Mouse (Mus musculus): ENCODE data around the gene Prcd. TPM values are rescaled to one million over a fixed set of nuclear protein-coding genes. Genes with fewer than 3 reads are reported as not detected.
"Not testable (repeated sequence)": the region's sequence is repeated elsewhere in the genome, so short reads cannot be mapped to it uniquely, and the experiment has no call there.

Gene Prcd
- polyA plus RNA-seq, 1 experiment, result not detected

DNA sequence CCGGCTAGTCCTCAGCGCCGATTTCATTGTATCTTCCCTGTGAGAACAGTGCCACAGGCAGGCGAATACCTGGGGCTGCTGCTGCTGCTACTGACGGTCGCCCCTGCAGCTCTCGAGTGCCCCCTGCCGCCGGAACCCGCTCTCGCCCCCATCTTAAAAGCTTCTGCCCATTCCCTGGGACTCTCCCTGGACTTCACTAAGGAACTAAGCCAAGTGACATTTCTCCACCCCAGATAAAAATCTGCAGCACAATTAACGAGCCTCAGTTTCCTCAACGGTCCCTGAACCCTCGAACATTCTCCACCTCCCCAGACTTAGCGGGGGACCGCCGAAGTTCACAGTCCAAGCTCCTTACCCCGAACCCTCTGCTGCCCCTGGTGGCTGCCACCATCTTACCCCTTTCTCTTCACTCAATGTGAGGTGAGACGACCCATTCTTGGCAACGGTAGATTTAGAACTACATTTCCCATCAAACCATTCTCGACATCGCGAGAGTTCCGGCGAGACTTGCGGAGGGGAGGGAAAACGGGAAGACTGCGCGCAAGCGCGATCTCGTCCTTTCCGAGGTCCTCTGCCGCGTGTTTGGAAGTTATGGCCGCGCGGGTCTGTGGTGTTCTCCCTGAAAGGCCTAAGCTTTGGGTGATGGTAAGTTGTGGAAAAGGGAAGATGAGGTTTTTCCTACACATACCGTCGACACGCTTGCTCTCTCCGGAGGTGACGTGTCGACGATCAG lies 17.9 kb downstream of the Prcd start:
- TF ChIP-seq CTCF (IDR thresholded peaks at IDR 0.05; ENCODE audit: control insufficient read depth, insufficient read depth, low read length), result peak; percentile 70
- peak; percentile 75; the same call in 1 of the 2 replicates for TF ChIP-seq POLR2A (IDR thresholded peaks at IDR 0.05; ENCODE audit: borderline replicate concordance, control insufficient read depth, low read depth, low read length)
- WGBS, result under 1% methylated on average over 45 of the region's 45 CpGs
- Histone ChIP-seq H3K4me1 (ENCODE audit: control insufficient read depth, insufficient read depth, low read length) (peaks cover 2% of the 10 kb centered on the region; the same call in 1 of the 2 replicates), H3K27ac (ENCODE audit: control insufficient read depth, insufficient read depth, low read depth, low read length, poor library complexity) (peak overlapping the region; percentile 27; the same call in 1 of the 2 replicates), H3K4me3 (replicated peaks; ENCODE audit: control insufficient read depth, low read depth, low read length) (peak overlapping the region; percentile 86)

DNA sequence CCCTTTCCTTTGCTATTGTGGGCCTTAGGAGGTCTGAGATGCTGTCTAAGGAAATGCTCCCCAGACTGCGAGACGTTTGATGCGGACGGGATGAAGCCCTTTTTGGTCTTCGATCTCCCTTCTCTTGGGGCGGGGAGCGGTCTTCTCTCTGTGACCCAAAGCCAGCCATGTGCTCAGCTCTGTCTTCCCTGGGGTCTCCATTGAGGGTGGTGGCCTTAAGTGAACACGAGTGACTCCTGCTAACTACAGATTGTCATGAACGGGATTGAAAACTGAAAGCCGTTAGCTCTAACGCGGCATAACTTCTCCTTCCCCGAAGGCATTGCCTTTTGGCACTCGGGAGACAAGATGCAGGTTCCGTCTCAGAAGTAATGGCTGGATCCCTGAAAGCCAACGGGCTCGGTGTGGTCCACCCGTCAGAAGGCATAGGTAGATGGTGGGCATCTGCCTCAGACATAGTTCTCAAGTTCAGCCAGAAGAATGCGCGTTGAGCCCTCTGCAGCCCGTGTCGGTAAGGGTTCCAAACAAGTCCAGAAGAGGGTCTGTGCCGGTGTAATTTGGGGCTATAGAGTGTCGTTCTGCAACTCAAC lies 18.6 kb downstream of the Prcd start:
- peak overlapping the region; percentile 27; the same call in 1 of the 2 replicates for H3K27ac ChIP-seq (ENCODE audit: control insufficient read depth, insufficient read depth, low read depth, low read length, poor library complexity)
- H3K4me1 ChIP-seq (ENCODE audit: control insufficient read depth, insufficient read depth, low read length), result peaks cover 2% of the 10 kb centered on the region; the same call in 1 of the 2 replicates
- under 1% methylated on average over 24 of the region's 24 CpGs for WGBS
- peak overlapping the region; percentile 86 for H3K4me3 ChIP-seq (replicated peaks; ENCODE audit: control insufficient read depth, low read depth, low read length)
- TF ChIP-seq POLR2A (IDR thresholded peaks at IDR 0.05; ENCODE audit: borderline replicate concordance, control insufficient read depth, low read depth, low read length) (no peak), CTCF (IDR thresholded peaks at IDR 0.05; ENCODE audit: control insufficient read depth, insufficient read depth, low read length) (no peak)

DNA sequence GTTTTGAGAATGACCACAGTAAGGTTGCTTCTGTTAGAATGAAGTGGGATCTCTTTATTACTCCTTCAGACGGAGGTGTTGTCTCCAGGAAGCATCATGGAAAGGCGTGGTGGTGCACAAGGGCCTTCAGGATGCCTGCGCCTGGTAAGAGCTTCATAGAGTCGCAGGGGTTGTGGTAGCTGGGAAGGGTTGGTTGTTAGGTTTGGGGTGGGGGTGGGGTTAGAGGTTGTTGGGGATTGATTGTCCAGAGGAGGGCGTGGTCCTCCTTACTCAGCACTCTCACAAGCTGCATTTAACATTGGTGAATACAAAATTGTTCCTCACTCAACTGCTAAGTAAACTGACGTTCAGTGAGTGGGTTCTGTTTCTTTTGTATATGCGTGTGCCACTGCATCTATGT lies 19.3 kb downstream of the Prcd start:
- Histone ChIP-seq H3K4me1 (ENCODE audit: control insufficient read depth, insufficient read depth, low read length) (peaks cover 2% of the 10 kb centered on the region; the same call in 1 of the 2 replicates), H3K4me3 (replicated peaks; ENCODE audit: control insufficient read depth, low read depth, low read length) (peak overlapping the region; percentile 12), H3K27ac (ENCODE audit: control insufficient read depth, insufficient read depth, low read depth, low read length, poor library complexity) (no peak overlapping the region)
- 16% methylated on average over 7 of the region's 7 CpGs for WGBS
- no peak for TF ChIP-seq POLR2A (IDR thresholded peaks at IDR 0.05; ENCODE audit: borderline replicate concordance, control insufficient read depth, low read depth, low read length)
- no peak for TF ChIP-seq CTCF (IDR thresholded peaks at IDR 0.05; ENCODE audit: control insufficient read depth, insufficient read depth, low read length)

DNA sequence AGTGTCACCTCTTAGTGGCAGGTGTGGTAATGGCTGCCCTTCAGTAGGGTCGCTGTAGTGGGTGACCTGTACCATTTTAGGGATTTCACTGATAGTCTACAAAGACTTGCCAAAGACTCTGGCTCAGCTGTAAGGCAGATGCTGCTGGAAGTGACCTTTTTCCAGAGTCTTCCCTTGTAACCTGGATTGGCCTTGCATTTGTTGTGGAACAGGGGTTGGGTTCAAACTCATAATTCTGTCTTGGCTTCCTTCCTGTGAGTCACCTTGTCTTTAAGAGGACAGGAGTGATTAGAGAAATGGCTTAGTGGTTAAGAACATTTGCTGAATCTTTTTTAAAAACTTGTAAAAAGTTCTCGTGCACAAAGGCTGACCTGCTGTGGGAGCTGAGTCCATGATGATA lies 20.1 kb downstream of the Prcd start:
- H3K27ac ChIP-seq (ENCODE audit: control insufficient read depth, insufficient read depth, low read depth, low read length, poor library complexity), result no peak overlapping the region
- 74% methylated on average over 2 of the region's 2 CpGs for WGBS

DNA sequence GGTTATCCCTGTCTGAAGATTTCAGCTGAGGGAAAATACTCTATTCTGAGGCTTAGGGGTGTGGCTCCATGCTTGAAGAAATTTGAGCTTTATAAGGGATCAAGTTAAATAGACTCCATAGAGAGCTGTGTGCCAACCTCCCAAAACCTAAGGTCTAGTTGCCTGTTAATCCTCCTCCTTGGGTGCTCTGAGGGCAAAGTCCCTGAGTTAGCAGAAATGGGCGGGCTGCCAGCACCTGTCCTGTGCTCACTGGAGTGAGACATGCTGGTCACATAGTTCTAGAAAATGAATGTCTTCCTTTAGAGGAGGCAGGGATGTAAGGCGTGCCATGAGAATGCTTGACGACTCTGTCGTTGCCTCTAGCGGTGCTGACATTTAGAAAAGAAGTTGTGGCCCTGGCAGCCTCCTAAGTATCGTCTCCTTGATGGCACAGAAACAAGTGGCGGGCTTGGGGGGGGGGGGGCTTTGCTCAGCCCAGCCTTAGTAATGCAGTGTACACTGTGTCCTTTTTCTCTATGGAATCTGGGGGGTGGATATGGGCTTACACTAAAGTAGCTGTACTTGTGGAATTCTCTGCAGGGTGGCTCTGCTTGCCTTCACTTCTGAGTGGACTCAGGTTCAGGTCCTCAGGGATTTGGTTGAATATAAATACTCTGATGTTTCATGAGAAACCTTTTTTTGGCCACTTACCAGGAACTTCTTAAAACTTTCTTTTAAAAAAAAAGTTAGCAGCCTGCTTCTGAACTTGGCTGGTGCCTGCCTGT lies 21.5 kb downstream of the Prcd start:
- 81% methylated on average over 7 of the region's 7 CpGs for WGBS
- TF ChIP-seq POLR2A (IDR thresholded peaks at IDR 0.05; ENCODE audit: borderline replicate concordance, control insufficient read depth, low read depth, low read length) (no peak), CTCF (IDR thresholded peaks at IDR 0.05; ENCODE audit: control insufficient read depth, insufficient read depth, low read length) (no peak)
- Histone ChIP-seq H3K4me3 (replicated peaks; ENCODE audit: control insufficient read depth, low read depth, low read length) (no peak overlapping the region), H3K4me1 (ENCODE audit: control insufficient read depth, insufficient read depth, low read length) (peaks cover 2% of the 10 kb centered on the region; the same call in 1 of the 2 replicates), H3K27ac (ENCODE audit: control insufficient read depth, insufficient read depth, low read depth, low read length, poor library complexity) (no peak overlapping the region)

More for the DNA sequence above, 20.1 kb downstream of the Prcd start:
- TF ChIP-seq CTCF (IDR thresholded peaks at IDR 0.05; ENCODE audit: control insufficient read depth, insufficient read depth, low read length) (no peak), POLR2A (IDR thresholded peaks at IDR 0.05; ENCODE audit: borderline replicate concordance, control insufficient read depth, low read depth, low read length) (no peak)
- Histone ChIP-seq H3K4me1 (ENCODE audit: control insufficient read depth, insufficient read depth, low read length) (peaks cover 2% of the 10 kb centered on the region; the same call in 1 of the 2 replicates), H3K4me3 (replicated peaks; ENCODE audit: control insufficient read depth, low read depth, low read length) (no peak overlapping the region)

DNA sequence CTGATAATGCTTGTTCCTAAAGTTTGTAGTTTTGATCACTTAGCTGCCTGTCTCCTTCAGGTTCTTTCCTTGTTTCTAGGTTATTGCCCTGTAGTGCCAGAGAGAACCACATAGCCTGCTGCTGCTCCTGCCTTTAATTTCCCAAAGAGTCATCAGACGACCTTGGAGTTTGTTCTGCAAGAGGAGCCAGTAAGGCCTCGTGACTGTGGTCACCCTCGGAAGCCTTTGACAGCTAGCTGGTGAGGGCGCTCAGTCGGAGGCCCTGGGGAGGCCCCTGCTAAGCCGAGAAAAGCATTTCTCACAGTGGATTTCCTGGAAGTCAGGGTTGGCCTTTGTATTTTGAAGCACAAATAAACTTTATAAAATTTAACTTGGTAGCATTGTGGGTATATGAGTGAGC lies 22.1 kb downstream of the Prcd start:
- H3K4me3 ChIP-seq (replicated peaks; ENCODE audit: control insufficient read depth, low read depth, low read length); H3K4me1 ChIP-seq (ENCODE audit: control insufficient read depth, insufficient read depth, low read length); H3K27ac ChIP-seq (ENCODE audit: control insufficient read depth, insufficient read depth, low read depth, low read length, poor library complexity): not testable (repeated sequence)
- WGBS, result 67% methylated on average over 6 of the region's 6 CpGs

DNA sequence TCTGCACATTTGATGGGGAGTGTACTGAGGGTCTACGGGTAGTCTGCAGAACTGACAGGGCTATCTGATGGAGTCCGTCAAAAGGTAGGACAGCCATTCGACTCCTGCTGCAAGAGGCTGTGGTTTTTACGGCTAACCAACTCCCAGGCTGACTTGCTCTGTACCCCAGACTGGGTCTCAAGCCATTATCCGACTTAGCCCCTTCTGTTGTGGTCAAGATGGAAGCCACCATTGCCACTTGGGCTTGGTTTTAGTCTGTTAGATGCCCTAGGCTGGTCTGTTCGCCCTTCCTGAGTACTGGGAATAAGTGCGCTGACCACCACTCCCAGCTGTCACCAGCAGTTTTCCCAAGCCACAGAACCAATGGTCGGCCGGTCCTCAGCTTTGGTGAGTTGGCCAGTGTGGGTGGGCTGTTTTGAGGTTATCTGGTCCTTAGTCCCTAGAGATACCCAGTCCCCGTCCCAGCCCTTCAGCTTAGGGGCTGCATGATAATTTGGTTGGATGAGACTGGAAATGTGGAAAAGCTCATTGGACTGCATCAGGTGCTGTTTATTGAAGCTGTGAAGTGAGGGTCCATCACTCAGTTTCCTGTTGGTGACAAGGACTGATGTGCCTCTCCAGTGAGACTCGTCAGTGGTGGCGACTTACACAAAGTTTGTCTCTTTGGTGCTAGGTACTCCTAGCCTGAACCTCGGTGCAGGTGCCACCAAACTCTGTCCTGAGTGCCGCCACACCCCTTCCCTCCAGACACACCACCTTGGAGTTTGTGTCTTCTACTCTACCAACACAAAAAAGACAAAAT lies 23.0 kb downstream of the Prcd start:
- no peak for TF ChIP-seq CTCF (IDR thresholded peaks at IDR 0.05; ENCODE audit: control insufficient read depth, insufficient read depth, low read length)
- no peak for TF ChIP-seq POLR2A (IDR thresholded peaks at IDR 0.05; ENCODE audit: borderline replicate concordance, control insufficient read depth, low read depth, low read length)
- no peak overlapping the region for H3K4me3 ChIP-seq (replicated peaks; ENCODE audit: control insufficient read depth, low read depth, low read length)
- H3K4me1 ChIP-seq (ENCODE audit: control insufficient read depth, insufficient read depth, low read length), result peaks cover 2% of the 10 kb centered on the region; the same call in 1 of the 2 replicates
- no peak overlapping the region for H3K27ac ChIP-seq (ENCODE audit: control insufficient read depth, insufficient read depth, low read depth, low read length, poor library complexity)
- 84% methylated on average over 14 of the region's 14 CpGs for WGBS

Data from bone marrow, adult 2 months (tissue).